Mouse (Mus musculus) midbrain, embryonic 11.5 days (tissue): ENCODE measurements at regions not wholly inside any gene's neighbourhood (a gene's known extent, or its start where the extent isn't known, plus 50 kb on each side); places are given as distances from the start of the nearest gene placed in this dataset.

ENCODE experiments used
- ATAC-seq: fragments of 200-750 bp; cut with Nextera tagmentation; 2 replicates; pipeline ENCODE4 v1.8.0; 2017; ENCODE audit warnings: moderate TSS enrichment, moderate library complexity; ENCODE audit not compliant: low FRiP score
- DNase-seq: peaks from one replicate; pipeline ENCODE4 v3.0.0; 2015; ENCODE audit warnings: low spot score; ENCODE audit errors: missing footprints
- H3K27ac ChIP-seq: fragments of 300-500 bp; sonication (generic); 2 replicates; pipeline ENCODE4 v1.5.1; 2014; ENCODE audit warnings: low read depth, low read length
- H3K27me3 ChIP-seq: fragments of 300-500 bp; sonication (generic); 2 replicates; pipeline ENCODE4 v1.6.1; 2014; ENCODE audit warnings: mild to moderate bottlenecking, low read length, moderate library complexity, mixed read lengths; ENCODE audit not compliant: control insufficient read depth, insufficient read depth
- H3K36me3 ChIP-seq: fragments of 300-500 bp; sonication (generic); 2 replicates; pipeline ENCODE4 v1.6.1; 2014; ENCODE audit warnings: mild to moderate bottlenecking, low read length, moderate library complexity, mixed read lengths; ENCODE audit not compliant: control insufficient read depth, insufficient read depth
- H3K4me1 ChIP-seq: fragments of 300-500 bp; sonication (generic); 2 replicates; pipeline ENCODE4 v1.6.1; 2014; ENCODE audit warnings: low read length; ENCODE audit not compliant: control insufficient read depth, insufficient read depth
- H3K4me2 ChIP-seq: fragments of 300-500 bp; sonication (generic); 2 replicates; pipeline ENCODE4 v1.6.1; 2014; ENCODE audit warnings: mild to moderate bottlenecking, moderate library complexity
- H3K4me3 ChIP-seq: fragments of 300-500 bp; sonication (generic); 2 replicates; pipeline ENCODE4 v1.5.1; 2014; ENCODE audit warnings: low read depth, low read length
- H3K9ac ChIP-seq: fragments of 300-500 bp; sonication (generic); 2 replicates; pipeline ENCODE4 v1.6.1; 2014; ENCODE audit warnings: low read length
- H3K9me3 ChIP-seq: fragments of 300-500 bp; sonication (generic); 2 replicates; pipeline ENCODE4 v1.6.1; 2016; ENCODE audit warnings: low read length; ENCODE audit not compliant: control insufficient read depth
- WGBS: fragments of 180-500 bp; shearing (Covaris S2); extraction: QIAGEN DNeasy Blood & Tissue Kit; methylation state at CpG from one replicate; pipeline ENCODE4 v1.1.7; 2014; 5-methylcytosine and 5-hydroxymethylcytosine counted together

GRCm38 (mm10) chr12:49171014-49171677 lies 211.3 kb upstream of the Foxg1 start:
- Histone ChIP-seq H3K27me3 (no peaks in the 10 kb centered on the region), H3K9me3 (no peaks in the 10 kb centered on the region), H3K4me1 (no peaks in the 10 kb centered on the region), H3K27ac (no peak overlapping the region), H3K36me3 (no peaks in the 10 kb centered on the region), H3K4me3 (no peak overlapping the region), H3K4me2 (no peak overlapping the region), H3K9ac (no peak overlapping the region)
- 84% methylated on average over 1 of the region's 1 CpGs for WGBS
- 0 out of 2 replicates have a peak, but pooled peaks have one; percentile 46 for ATAC-seq
- DNase-seq: peak; percentile 89

GRCm38 (mm10) chr12:49191348-49191747 lies 191.1 kb upstream of the Foxg1 start:
- no peak overlapping the region for H3K4me2 ChIP-seq
- no peaks in the 10 kb centered on the region for H3K27me3 ChIP-seq
- no peak overlapping the region for H3K9ac ChIP-seq
- DNase-seq: no peak
- no peaks in the 10 kb centered on the region for H3K9me3 ChIP-seq
- H3K36me3 ChIP-seq: no peaks in the 10 kb centered on the region
- WGBS: 66% methylated on average over 2 of the region's 2 CpGs
- H3K27ac ChIP-seq: no peak overlapping the region
- no peak for ATAC-seq
- H3K4me3 ChIP-seq: no peak overlapping the region
- H3K4me1 ChIP-seq: no peaks in the 10 kb centered on the region

GRCm38 (mm10) chr12:49233524-49234306 lies 148.7 kb upstream of the Foxg1 start:
- H3K4me2 ChIP-seq: no peak overlapping the region
- no peak for DNase-seq
- no peaks in the 10 kb centered on the region for H3K36me3 ChIP-seq
- whole genome bisulfite sequencing: 80% methylated on average over 5 of the region's 5 CpGs
- no peaks in the 10 kb centered on the region for H3K9me3 ChIP-seq
- no peak overlapping the region for H3K27ac ChIP-seq
- H3K4me1 ChIP-seq: no peaks in the 10 kb centered on the region
- no peaks in the 10 kb centered on the region for H3K27me3 ChIP-seq
- ATAC-seq: no peak
- no peak overlapping the region for H3K4me3 ChIP-seq
- no peak overlapping the region for H3K9ac ChIP-seq
